Mouse (Mus musculus): ENCODE measurements at regions not wholly inside any gene's neighbourhood (a gene's known extent, or its start where the extent isn't known, plus 50 kb on each side); places are given as distances from the start of the nearest gene placed in this dataset.

DNA sequence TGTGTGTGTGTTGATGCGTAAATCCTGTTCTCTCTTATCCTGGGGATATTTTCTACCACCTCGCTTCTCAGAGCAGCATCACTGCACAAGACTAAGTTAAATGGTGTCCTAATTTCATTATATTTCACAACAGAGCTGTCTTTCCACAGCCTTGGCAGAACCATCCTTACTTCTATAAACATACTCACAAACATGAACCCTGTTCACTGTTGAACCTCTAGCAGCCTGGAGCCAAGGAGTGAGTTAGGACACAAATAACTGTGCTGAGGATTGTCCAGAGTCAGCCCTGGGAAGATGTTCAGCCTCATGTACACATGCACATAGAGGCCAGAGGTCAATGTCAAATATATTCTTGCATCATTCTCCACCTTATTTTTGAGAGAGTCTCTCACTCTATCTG lies 580.3 kb upstream of the Tbl1xr1 start:
- TF ChIP-seq POLR2A (IDR thresholded peaks at IDR 0.05; ENCODE audit: low read depth, low read length) (no peak), CTCF (IDR thresholded peaks at IDR 0.05; ENCODE audit: extremely low read depth, insufficient read length, insufficient replicate concordance, low read depth, low read length) (no peak)

All from small intestine, adult 2 months (tissue).